Mouse (Mus musculus) B cell, adult 67 days (primary cell): ENCODE data around the gene Vmn2r116. TPM values are rescaled to one million over a fixed set of nuclear protein-coding genes. Genes with fewer than 3 reads are reported as not detected.

Experiments
- total RNA-seq, 2 experiments: library from RNA; stranded (reverse); gene quantifications; 4 replicates each; pipeline ENCODE4 v1.2.4; 2023

The Vmn2r116 gene
- not detected for total RNA-seq

DNA sequence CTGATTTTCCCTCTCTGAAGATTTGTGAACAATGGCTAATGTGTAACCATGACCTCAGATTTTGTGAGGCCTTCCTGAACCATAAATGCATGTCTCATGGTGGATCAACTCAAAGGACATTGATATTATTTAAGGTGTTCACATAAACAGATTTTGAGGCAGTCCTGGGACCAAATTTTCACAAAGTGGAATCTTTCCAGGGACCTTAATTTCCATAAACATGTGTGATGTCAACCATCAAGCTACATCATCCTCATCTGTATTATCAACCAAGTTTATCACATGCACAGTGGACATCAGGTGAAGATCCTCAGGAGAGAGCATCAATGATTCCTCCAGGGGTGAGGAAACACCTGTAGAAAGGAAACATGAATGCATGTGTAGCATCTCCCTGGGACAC lies at the start of gene Vmn2r116:
TSS of gene Vmn2r116 (plus strand) at position 301 of the 400 bp plus-strand sequence.

GRCm38 (mm10) chr17:23343441-23343840 lies 41.0 kb upstream of the Vmn2r116 start, which contains the start of gene Vmn2r115:
Vmn2r115 (plus strand) TSS chr17:23343741.

Other genes starting within 250 kb of the Vmn2r116 start
- 10 to 100 TPM; 10.5 to 11.7 TPM for gene Zfp40, start 191.4 kb upstream of the Vmn2r116 start, total RNA-seq
- not detected for gene Vmn2r114, start 72.1 kb upstream of the Vmn2r116 start, total RNA-seq
- not detected for gene Vmn2r115, start 40.9 kb upstream of the Vmn2r116 start, total RNA-seq
- not detected for gene Vmn2r117, start 95.1 kb downstream of the Vmn2r116 start, total RNA-seq
- 10 to 100 TPM in 1 of 2 experiments, 1 to 10 TPM in 1; 8.3 to 11.5 TPM for gene Zfp213, start 179.6 kb downstream of the Vmn2r116 start, total RNA-seq
- not detected for gene Zfp13, start 214.9 kb downstream of the Vmn2r116 start, total RNA-seq
- not detected for gene Zscan10, start 216.3 kb downstream of the Vmn2r116 start, total RNA-seq